Mouse (Mus musculus): ENCODE data around the gene Gm20517.

GRCm38 (mm10) chr17:47566133-47566532 lies 45.3 kb upstream of the Gm20517 start:
- TF ChIP-seq CTCF (IDR thresholded peaks at IDR 0.05; ENCODE audit: extremely low read depth, insufficient read length, insufficient replicate concordance, low read depth, low read length): no peak
- no peak for TF ChIP-seq POLR2A (IDR thresholded peaks at IDR 0.05; ENCODE audit: low read depth, low read length)
